Mouse (Mus musculus) right cerebral cortex, postnatal 14 days (tissue): Measurements from ENCODE around the gene Tas1r2.

ENCODE experiments used
- DNase-seq: peaks from one replicate; pipeline ENCODE4 v3.0.0; 2022

Tas1r2 gene

DNA sequence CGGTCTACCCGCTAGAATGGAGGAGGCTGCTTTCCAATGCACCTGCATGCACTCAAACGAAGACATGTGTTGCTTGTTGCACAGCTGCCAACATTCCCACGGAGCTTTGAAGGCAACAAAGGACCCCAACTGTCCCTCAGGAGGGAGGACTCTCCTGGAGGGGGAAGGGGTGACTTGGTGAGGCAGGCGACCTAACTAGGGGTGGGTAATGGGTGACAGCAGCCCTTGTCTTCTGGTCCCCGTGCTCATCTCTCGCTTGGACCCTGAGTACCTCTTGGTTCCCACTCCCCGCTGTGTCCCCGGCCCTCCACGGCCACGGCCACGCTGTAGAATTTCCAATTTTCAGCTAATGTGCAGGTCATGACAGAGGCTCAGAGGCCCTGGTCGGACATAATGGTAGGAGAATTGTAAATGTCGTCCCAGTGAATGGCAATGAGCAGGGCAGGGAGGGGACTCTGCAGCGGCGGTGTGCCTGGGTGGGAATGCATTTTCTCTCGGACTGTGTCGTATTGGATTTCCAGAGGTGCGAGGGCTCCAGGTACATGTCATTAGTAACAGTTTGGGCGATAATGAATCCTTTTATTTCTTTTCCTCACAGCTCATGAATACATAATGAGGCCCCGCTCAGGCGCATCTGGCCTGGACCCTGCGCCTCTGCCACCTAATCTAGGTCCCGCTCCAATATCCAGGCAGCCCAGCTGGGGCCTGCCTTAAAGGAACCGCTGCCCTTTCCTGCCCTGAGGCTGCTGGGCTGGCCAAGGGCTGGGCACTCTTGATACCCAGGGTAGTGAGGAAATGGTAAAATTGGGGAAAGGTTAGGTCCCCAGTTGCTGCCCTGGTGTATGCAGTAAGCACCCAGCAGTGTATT is 57.4 kb downstream of the Tas1r2 start:
- DNase-seq: no peak

DNA sequence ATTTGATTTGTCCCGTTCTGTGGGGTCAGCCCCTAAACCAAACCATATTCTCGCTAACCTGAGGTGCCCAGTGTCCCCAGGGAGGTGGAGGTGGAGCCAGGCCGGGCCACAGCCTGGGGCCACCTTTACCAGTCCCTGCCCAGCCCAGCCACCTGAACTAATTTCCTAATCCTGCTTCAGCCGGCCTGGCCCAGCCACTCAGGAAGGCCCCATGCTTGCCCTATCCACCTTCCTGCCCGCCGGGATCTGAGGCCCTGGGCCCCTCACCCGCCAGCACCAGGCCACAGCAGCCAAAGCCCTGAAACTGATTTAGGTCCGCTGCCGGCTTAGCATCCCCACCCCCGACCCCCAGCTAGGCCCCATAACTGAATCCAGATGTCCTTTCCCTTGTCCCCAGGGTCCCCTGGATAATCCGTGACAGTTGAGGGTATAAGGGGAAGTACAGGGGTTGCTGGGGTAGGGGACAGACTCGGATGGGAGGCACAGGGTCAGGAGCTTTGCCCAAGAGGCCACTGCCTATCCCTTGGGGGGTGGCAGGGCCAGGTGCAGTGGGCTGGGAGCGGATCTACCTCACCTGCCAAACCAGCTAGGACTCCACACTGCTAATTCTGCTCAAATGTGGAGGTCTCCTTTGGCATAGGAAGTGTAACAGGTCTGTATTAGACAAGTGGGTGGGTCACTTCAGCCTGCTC is 62.0 kb downstream of the Tas1r2 start:
- DNase-seq: no peak

DNA sequence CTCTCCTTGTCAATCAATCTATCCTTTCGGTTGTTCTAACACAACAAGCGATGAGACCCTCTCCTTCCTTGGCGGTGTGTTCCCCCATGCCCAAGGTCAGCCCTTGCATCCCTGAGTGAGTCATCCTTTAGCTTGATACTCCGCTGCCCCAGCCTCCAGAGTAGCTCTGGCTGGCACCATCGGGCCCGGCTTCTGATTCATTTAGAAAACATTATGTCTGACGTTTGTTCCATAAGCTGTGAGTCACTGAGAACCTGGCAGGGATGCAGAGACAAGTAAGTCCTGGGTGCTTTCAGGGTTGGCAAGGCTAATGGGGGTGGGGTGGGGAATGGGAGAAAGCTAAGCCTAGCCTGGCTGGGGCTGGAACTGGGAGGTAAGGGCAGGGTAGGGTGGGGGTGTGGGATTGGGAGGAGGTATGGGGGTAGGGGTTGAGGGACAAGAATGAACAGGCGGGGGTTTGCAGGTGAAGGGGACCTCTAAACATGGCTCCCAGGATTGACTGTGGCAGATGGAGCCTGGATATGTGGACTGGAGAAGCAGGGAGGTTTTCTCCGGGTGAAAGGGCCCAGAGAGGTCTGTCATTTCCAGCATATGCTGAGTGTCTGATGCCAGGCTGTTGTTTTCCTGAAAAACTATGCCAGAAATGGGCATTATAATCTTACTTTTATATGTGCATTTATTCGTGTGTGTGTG is 63.3 kb downstream of the Tas1r2 start:
- DNase-seq: peak; percentile 18

DNA sequence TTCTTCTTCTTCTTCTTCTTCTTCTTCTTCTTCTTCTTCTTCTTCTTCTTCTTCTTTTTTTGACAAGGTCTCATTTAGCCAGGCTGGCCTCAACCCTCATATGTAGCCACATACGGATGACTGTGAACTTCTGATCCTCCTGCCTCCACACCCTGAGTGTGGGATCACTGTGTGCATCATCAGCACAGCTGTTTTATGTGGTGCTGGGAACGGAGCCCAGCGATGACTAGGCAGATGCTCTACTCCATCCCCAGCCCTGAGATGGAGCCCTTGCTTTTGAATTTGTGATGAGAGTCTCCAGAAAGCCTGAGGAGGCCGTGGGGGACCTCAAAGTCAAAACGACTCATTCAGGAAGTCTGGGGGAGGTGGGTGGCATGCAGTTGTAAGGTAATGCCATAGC is 65.6 kb downstream of the Tas1r2 start:
- DNase-seq: no peak
